Mouse (Mus musculus): ENCODE results near the gene Ank3.
"Not testable (repeated sequence)": the region's sequence is repeated elsewhere in the genome, so short reads cannot be mapped to it uniquely, and the experiment has no call there.

Gene Ank3

GRCm38 (mm10) chr10:69902024-69902423 lies 503.5 kb downstream of the Ank3 start:
- DNase-seq (ENCODE audit: low spot score): no peak

DNA sequence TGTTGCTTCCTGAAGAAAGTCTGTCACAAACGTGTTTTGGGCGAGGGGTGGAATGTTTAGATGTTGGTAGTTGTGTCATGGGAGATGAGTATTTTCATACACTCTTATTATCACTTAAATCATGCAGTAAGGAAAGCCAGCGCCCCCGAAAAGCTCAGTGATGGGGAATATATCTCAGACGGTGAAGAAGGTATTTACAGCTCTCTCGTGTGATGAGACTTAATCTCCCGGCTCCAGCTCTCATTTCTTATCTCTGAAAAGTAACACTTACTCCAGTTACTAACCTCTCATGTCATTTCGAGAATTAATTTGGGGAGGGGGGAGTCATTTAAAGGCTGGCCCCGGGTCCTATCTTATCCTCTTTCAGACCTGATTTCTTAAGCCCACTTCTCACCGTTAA lies 505.7 kb downstream of the Ank3 start:
- DNase-seq (ENCODE audit: low spot score): no peak

DNA sequence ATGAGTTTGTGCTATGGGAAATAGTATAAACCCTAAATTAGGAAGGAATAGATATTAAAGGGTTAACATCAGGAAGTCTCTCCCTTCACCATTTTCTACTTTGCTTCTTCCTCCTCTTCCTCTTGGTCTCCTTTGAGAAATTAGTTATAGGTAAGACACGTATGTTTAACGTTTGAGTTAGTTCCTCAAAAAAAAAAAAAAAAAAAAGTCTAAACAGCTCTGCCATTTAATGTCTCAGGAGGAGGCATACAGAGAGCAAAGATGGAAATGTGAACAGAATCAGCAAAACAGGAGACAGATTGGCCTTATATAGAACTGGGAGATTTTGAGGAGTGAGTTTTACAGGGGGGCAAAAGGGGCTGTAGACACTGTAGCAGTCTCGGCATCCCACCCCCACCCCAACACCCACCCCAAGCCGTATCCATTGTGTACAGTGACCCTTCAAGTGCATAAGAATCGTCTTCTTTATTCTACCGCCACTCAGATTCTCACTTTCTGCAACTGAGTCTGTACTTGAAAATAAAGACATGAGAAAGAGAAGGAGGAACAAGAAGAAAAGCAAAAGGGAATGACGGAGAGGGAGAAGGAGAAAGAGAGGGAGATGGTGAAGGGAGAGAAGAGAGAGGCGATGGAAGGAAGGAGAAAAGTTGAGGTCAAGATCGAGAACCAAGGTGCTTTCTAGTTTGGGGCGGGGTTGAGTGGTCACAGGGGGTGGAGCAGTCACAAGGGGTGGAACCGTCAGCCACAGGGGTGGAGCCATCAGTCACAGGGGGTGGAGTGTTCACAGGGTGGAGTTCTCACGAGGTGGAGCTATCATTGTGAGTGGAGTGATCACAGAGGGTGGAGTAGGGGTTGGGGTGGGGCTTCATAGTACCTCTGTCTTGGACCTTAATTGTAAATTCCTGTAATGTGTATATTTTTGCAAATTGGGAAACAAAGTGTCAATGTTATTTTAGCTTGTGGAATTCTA lies 509.5 kb downstream of the Ank3 start:
- no peak for DNase-seq (ENCODE audit: low spot score)

DNA sequence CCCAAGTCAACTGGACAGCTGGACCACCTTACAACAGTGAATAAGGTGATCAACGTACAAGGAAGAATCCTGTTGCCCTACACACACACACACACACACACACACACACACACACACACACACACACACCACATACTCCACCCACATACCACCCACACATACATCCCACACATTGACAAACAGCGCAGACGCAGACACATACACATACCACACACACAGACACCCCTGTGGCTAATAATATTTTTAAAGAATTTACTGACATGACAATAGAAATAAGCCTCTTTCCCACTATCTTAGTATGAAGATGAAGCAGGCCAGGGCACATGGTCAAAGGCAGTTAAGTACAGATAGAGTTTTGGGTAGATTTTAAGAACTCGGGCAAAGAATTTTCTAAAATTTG lies 511.3 kb downstream of the Ank3 start:
- DNase-seq (ENCODE audit: low spot score): no peak

- DNase-seq (ENCODE audit: low spot score): not testable (repeated sequence)
Observed at GRCm38 (mm10) chr10:69910304-69910703, 511.7 kb downstream of the Ank3 start.

GRCm38 (mm10) chr10:69910726-69911125 lies 512.2 kb downstream of the Ank3 start:
- DNase-seq (ENCODE audit: low spot score): not testable (repeated sequence)

GRCm38 (mm10) chr10:69915566-69915965 lies 517.0 kb downstream of the Ank3 start:
- no peak for DNase-seq (ENCODE audit: low spot score)

DNA sequence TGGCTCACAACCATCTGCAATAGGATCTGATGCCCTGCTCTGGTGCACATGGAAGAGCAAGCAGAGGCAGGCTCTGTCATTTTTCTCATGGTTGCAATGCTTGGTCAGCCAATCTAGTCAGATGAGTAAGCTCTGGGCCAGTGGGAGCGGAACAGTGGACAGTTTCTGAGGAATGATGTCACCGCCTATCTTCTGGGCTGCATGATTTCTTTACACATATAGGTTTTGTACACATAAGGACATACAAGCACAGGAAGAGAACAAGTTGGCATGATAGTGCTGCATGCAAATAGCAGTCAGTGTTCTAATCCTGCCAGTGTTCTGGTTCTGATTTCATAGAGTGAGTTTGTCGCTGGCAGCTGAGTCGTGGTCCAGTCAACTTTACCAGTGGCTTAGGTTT lies 517.6 kb downstream of the Ank3 start:
- DNase-seq (ENCODE audit: low spot score): no peak

GRCm38 (mm10) chr10:69916689-69917435 lies 518.3 kb downstream of the Ank3 start:
- DNase-seq (ENCODE audit: low spot score): no peak

DNA sequence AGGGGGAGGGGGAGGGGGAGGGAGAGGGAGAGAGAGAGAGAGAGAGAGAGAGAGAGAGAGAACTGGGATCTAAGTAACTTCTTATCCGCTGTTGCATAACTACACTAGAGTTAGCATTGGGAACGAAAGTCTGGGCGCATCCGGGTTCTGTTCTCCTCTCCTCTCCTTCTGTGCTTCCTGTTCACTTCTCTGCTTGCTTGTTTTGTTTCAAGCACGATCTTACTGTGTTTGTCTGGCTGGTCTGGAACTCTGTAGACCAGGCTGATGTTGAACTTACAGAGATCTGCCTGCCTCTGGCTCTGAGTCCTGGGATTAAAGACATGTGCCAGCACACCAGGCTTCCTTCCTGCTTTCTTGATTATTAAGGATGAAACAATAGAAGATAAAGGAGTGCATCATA lies 519.1 kb downstream of the Ank3 start:
- no peak for DNase-seq (ENCODE audit: low spot score)

- no peak for DNase-seq (ENCODE audit: low spot score)
Observed at GRCm38 (mm10) chr10:69918461-69919151, 520.0 kb downstream of the Ank3 start.

DNA sequence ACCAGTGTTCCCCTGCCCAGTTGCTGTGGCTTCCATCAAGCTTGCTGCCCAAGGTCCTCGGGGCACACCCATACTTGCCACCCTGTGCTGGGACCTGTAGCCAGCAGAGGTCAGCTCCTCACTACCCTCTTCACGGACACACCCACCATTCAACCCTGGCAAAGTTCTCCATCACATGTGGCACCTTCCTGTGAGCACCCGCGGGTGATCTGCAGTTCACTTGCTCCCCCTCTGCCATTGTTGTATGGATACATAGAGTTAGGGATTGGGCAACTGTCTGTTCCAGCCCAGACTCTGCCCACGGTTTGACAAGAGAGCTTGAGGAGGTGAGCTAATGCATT lies 520.5 kb downstream of the Ank3 start:
- no peak for DNase-seq (ENCODE audit: low spot score)

- no peak for DNase-seq (ENCODE audit: low spot score)
Observed at GRCm38 (mm10) chr10:69919746-69920145, 521.2 kb downstream of the Ank3 start.

DNA sequence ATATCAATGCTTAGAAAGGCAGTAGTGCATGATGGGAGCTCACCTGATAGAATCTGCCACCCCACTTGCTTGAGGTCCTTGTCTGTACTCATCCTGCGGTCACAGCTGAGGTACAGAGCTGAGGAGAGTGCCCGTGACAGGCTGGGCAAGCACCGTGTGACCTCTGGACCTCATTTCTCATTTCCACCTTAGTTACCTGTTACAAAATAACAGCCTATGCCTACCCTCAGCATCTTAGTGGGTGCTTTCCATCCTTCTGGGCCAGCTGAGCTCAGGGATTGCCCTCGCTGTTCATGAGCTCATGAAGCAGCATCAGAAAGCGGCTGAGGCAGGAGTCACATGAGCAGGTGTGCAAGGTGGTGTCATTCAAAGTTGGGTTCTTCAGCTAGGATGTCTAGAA lies 523.5 kb downstream of the Ank3 start:
- no peak for DNase-seq (ENCODE audit: low spot score)

GRCm38 (mm10) chr10:69923801-69924200 lies 525.2 kb downstream of the Ank3 start:
- no peak for DNase-seq (ENCODE audit: low spot score)

DNA sequence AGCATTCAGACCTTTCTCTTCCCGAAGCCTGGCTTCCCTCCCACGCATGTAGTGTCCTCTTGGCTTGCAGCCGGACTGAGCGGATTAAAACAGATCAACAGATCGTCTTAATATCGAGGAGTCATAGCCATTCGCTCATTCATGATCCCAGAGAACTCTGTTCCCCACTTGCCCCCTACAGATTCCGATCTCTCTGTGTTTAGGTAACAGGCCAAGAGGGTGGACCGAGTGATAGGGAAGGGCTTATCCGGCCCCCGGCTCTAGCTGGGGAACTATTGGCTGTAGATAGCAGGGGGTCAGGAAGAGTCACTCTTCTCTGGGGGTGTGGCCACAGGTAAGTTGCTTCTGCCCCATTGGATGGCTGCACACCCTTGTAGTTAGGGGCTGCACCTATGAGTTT lies 525.7 kb downstream of the Ank3 start:
- no peak for DNase-seq (ENCODE audit: low spot score)

DNA sequence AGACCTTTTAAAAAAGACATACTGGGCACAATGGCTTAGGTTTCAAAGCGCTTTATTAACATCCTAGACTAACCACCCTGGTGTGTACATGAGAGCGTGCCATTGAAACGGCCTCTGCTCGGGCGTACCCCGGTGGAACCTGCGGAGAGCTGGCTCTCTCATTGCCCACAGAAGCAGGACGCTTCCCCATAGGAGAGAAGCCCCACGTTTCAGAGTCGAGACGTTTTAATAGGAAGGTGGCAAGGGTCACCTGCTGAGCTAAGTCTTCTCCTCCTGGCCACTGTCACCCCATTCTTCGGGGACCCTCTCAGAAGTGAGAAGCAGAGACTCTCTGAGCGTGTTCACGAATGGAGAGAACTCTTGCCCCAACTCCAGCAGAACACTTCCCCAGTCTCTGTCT lies 526.3 kb downstream of the Ank3 start:
- DNase-seq (ENCODE audit: low spot score): no peak

- DNase-seq (ENCODE audit: low spot score): peak; percentile 88
Observed at GRCm38 (mm10) chr10:69925285-69926157, 526.9 kb downstream of the Ank3 start.

DNA sequence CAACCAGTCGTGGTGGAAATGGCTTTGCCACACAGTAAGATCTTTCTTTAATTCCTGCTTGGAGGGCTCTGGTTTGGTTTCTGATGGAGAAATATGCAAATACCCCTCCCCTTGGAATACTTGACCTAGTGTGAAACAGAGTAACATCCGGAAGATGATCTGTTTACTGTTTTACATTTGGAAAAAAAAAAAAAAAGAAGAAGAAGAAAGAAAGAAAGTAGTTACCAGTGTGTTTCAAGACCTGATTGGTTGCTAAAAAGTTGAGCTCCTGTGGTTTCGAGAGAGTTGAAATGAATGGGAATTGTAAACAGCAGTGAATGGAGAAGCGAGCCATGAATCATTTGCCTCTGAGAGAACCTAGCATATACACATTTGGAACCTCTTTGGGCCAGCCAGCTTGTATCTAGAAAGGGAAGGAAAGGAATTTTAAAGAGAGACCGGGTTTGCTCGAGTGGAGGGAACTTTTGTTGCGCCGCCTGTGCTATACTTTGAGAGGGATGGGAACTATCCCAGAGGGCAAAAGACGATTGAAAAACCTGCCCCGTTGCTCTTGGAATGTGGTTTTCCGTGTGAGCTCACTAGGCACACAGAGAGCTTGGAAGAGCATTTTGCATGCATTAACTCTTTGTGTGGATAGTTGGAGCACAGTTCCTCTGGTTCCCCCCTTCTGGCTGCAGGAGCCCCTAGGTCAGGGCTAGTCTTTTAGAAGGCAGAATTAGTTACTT lies 527.7 kb downstream of the Ank3 start:
- peak; percentile 71 for DNase-seq (ENCODE audit: low spot score)

DNA sequence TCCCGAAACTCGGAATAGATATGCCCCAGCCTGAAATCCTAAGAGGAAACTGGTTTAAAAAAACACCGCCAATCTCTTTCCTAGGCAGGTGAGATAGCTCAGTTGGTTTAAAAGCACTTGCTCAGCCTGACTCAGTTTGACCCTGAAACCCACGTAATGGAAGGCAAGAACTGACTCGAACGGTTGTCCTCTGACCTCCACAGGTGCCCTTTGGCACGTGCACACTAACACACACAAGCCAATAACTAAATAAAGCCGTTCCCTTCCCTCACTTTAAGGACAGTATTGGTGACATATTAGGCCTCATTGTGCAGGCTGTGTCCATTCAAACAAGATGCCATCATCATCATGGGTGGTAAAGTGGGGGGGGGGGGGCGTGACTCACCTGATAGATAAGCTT lies 528.4 kb downstream of the Ank3 start:
- no peak for DNase-seq (ENCODE audit: low spot score)

- no peak for DNase-seq (ENCODE audit: low spot score)
Observed at GRCm38 (mm10) chr10:69928358-69928757, 529.8 kb downstream of the Ank3 start.

Measured in embryo, embryonic 10.5 days (tissue).